Mouse (Mus musculus): ENCODE measurements around the gene Itgb2l. TPM values are rescaled to one million over a fixed set of nuclear protein-coding genes. Genes with fewer than 3 reads are reported as not detected.

The Itgb2l gene
- total RNA-seq, 2 experiments from 2014 or later, result not detected

Other genes starting within 250 kb of the Itgb2l start
- gene Sh3bgr, start 243.2 kb downstream of the Itgb2l start, total RNA-seq (2021), result 1,000 to 10,000 TPM in 1 of 2 experiments, 100 to 1,000 TPM in 1; 882 to 1,236 TPM
- gene B3galt5, start 207.8 kb downstream of the Itgb2l start, total RNA-seq (2021), result under 1 TPM; 0.05 to 0.07 TPM
- under 1 TPM in 1 of 2 experiments, not detected in 1; 0.46 TPM for gene Pcp4, start 24.0 kb upstream of the Itgb2l start, total RNA-seq (2021)